Mouse (Mus musculus) CH12.LX (cell line): ENCODE data around the gene Zbtb1. TPM values are rescaled to one million over a fixed set of nuclear protein-coding genes. Genes with fewer than 3 reads are reported as not detected.
A peak's percentile ranks its signal among the peaks of the same experiment; 100 is the strongest.

Experiments
- DNase-seq: peaks from one replicate; pipeline ENCODE4 v3.0.0-alpha.2; 2013; ENCODE audit errors: extremely low read depth
- H3K27ac ChIP-seq: 2 replicates; pipeline ENCODE4 v1.5.1; 2012; ENCODE audit warnings: low read depth, mild to moderate bottlenecking, control low read depth, moderate library complexity; ENCODE audit not compliant: insufficient read depth
- H3K27me3 ChIP-seq: replicated peaks from 2 replicates; pipeline ENCODE3; 2012; ENCODE audit warnings: inconsistent platforms
- H3K36me3 ChIP-seq, 2 experiments: replicated peaks in 1 of 2; 2 replicates each; pipeline versions ENCODE3 to v1.6.1; 2012; ENCODE audit warnings: inconsistent platforms in 1 of 2, low read length in 1 of 2, mild to moderate bottlenecking in 1 of 2, mixed read lengths in 1 of 2, moderate library complexity in 1 of 2; ENCODE audit not compliant: control insufficient read depth in 1 of 2, insufficient read depth in 1 of 2
- H3K4me1 ChIP-seq, 2 experiments: 2 replicates each; pipeline ENCODE4 v1.6.1; 2012; ENCODE audit warnings: inconsistent platforms in 1 of 2, moderate library complexity in 1 of 2; ENCODE audit not compliant: insufficient read depth in 2 of 2, control insufficient read depth in 1 of 2
- H3K4me2 ChIP-seq: 2 replicates; pipeline ENCODE4 v1.6.1; 2012; ENCODE audit warnings: low read depth, mild to moderate bottlenecking, control low read depth; ENCODE audit not compliant: poor library complexity, insufficient read depth, severe bottlenecking
- H3K4me3 ChIP-seq, 3 experiments: fragments of 150-350 bp in 1 of 3; sonication (generic) in 1 of 3; replicated peaks in 1 of 3; 2 replicates each; pipeline versions ENCODE3 to v1.5.1; 2011 to 2012; ENCODE audit warnings: low read depth in 2 of 3, low read length in 2 of 3, mild to moderate bottlenecking in 2 of 3, moderate library complexity in 2 of 3, control low read depth in 1 of 3, improper control_type of control experiment in 1 of 3, inconsistent platforms in 1 of 3, mixed read lengths in 1 of 3; ENCODE audit not compliant: poor library complexity in 1 of 3
- H3K79me2 ChIP-seq: replicated peaks from 2 replicates; pipeline ENCODE4 v1.6.1; 2012; ENCODE audit warnings: mild to moderate bottlenecking, moderate library complexity; ENCODE audit not compliant: control insufficient read depth, poor library complexity, insufficient read depth, severe bottlenecking; ENCODE audit errors: extremely low read depth
- H3K9ac ChIP-seq: 2 replicates; pipeline ENCODE4 v1.6.1; 2012; ENCODE audit warnings: low read depth, mild to moderate bottlenecking, control low read depth, moderate library complexity; ENCODE audit not compliant: insufficient read depth
- H3K9me3 ChIP-seq: replicated peaks from 2 replicates; pipeline ENCODE3; 2012; ENCODE audit warnings: low read length, inconsistent platforms, mixed read lengths
- BHLHE40 ChIP-seq: IDR thresholded peaks from 2 replicates; pipeline ENCODE4 v1.6.1; 2011; ENCODE audit warnings: mild to moderate bottlenecking, low read depth, low read length, improper control_type of control experiment
- CHD1 ChIP-seq: IDR thresholded peaks from 2 replicates; pipeline ENCODE4 v1.6.1; 2012; ENCODE audit warnings: low read depth, low read length, improper control_type of control experiment, inconsistent platforms
- CHD2 ChIP-seq: IDR thresholded peaks from 2 replicates; pipeline ENCODE4 v1.6.1; 2011; ENCODE audit warnings: low read length, improper control_type of control experiment
- CTCF ChIP-seq, 2 experiments: IDR thresholded peaks in 1 of 2; conservative IDR thresholded peaks in 1 of 2; 2 replicates each; pipeline ENCODE4 v1.5.1; 2011 to 2012; ENCODE audit warnings: low read depth in 2 of 2, low read length in 2 of 2, improper control_type of control experiment in 1 of 2, inconsistent platforms in 1 of 2, mild to moderate bottlenecking in 1 of 2, moderate library complexity in 1 of 2
- ELF1 ChIP-seq: IDR thresholded peaks from 2 replicates; pipeline ENCODE4 v1.6.1; 2014; ENCODE audit warnings: low read depth, mild to moderate bottlenecking, inconsistent platforms, low read length, improper control_type of control experiment
- GABPA ChIP-seq: IDR thresholded peaks from 2 replicates; pipeline ENCODE4 v1.6.1; 2012; ENCODE audit warnings: low read depth, low read length, improper control_type of control experiment, inconsistent platforms; ENCODE audit not compliant: insufficient replicate concordance
- IRF4 ChIP-seq: IDR thresholded peaks from 2 replicates; pipeline ENCODE4 v1.6.1; 2014; ENCODE audit warnings: low read depth, mild to moderate bottlenecking, inconsistent platforms, low read length, improper control_type of control experiment
- KAT2A ChIP-seq: IDR thresholded peaks from 2 replicates; pipeline ENCODE4 v1.6.1; 2012; ENCODE audit warnings: low read length, improper control_type of control experiment, inconsistent platforms; ENCODE audit not compliant: insufficient replicate concordance
- MAX ChIP-seq: IDR thresholded peaks from 2 replicates; pipeline ENCODE4 v1.6.1; 2011; ENCODE audit warnings: low read length, improper control_type of control experiment
- MAZ ChIP-seq: IDR thresholded peaks from 2 replicates; pipeline ENCODE4 v1.6.1; 2012; ENCODE audit warnings: low read depth, mild to moderate bottlenecking, inconsistent platforms, low read length, improper control_type of control experiment, moderate library complexity
- MXI1 ChIP-seq: IDR thresholded peaks from 2 replicates; pipeline ENCODE4 v1.6.1; 2011; ENCODE audit warnings: mild to moderate bottlenecking, low read depth, low read length, improper control_type of control experiment
- MYC ChIP-seq: IDR thresholded peaks from 2 replicates; pipeline ENCODE4 v1.6.1; 2011; ENCODE audit warnings: low read depth, mild to moderate bottlenecking, improper control_type of control experiment, low read length
- NELFE ChIP-seq: IDR thresholded peaks from 2 replicates; pipeline ENCODE4 v1.6.1; 2011; ENCODE audit warnings: low read depth, low read length, improper control_type of control experiment
- NRF1 ChIP-seq: IDR thresholded peaks from 2 replicates; pipeline ENCODE4 v1.6.1; 2014; ENCODE audit warnings: low read depth, mild to moderate bottlenecking, inconsistent platforms, low read length, improper control_type of control experiment, moderate library complexity
- POLR2A ChIP-seq: IDR thresholded peaks from 2 replicates; pipeline ENCODE4 v1.6.1; 2011; ENCODE audit warnings: low read depth, mild to moderate bottlenecking, improper control_type of control experiment, low read length
- POLR2AphosphoS2 ChIP-seq: IDR thresholded peaks from 2 replicates; pipeline ENCODE4 v1.6.1; 2011; ENCODE audit warnings: low read depth, low read length, improper control_type of control experiment
- RCOR1 ChIP-seq: conservative IDR thresholded peaks from 2 replicates; pipeline ENCODE4 v1.6.1; 2012; ENCODE audit warnings: low read depth, mild to moderate bottlenecking, inconsistent platforms, low read length, improper control_type of control experiment
- SIN3A ChIP-seq: IDR thresholded peaks from 2 replicates; pipeline ENCODE4 v1.6.1; 2012; ENCODE audit warnings: low read length, improper control_type of control experiment, inconsistent platforms
- SMC3 ChIP-seq: IDR thresholded peaks from 2 replicates; pipeline ENCODE4 v1.6.1; 2011; ENCODE audit warnings: low read depth, low read length, improper control_type of control experiment
- TBP ChIP-seq: conservative IDR thresholded peaks from 2 replicates; pipeline ENCODE4 v1.6.1; 2011; ENCODE audit warnings: low read depth, low read length, improper control_type of control experiment
- TCF12 ChIP-seq: IDR thresholded peaks from 2 replicates; pipeline ENCODE4 v1.6.1; 2014; ENCODE audit warnings: low read depth, mild to moderate bottlenecking, inconsistent platforms, low read length, improper control_type of control experiment
- UBTF ChIP-seq: IDR thresholded peaks from 2 replicates; pipeline ENCODE4 v1.6.1; 2012; ENCODE audit warnings: low read depth, mild to moderate bottlenecking, inconsistent platforms, low read length, improper control_type of control experiment, moderate library complexity
- USF1 ChIP-seq: IDR thresholded peaks from 2 replicates; pipeline ENCODE4 v1.6.1; 2014; ENCODE audit warnings: low read depth, mild to moderate bottlenecking, inconsistent platforms, low read length, improper control_type of control experiment
- USF2 ChIP-seq: conservative IDR thresholded peaks from 2 replicates; pipeline ENCODE4 v1.6.1; 2011; ENCODE audit warnings: low read depth, low read length, improper control_type of control experiment
- ZMIZ1 ChIP-seq: IDR thresholded peaks from 2 replicates; pipeline ENCODE4 v1.6.1; 2012; ENCODE audit warnings: low read depth, mild to moderate bottlenecking, inconsistent platforms, low read length, improper control_type of control experiment
- dilution Hi-C: fragments of 300-500 bp; cut with MboI; formaldehyde crosslinking; loops from 2 replicates; pipeline ENCODE4 v1.14.3; 2020; ENCODE audit warnings: low sequenced_read_pairs; ENCODE audit not compliant: extremely low pct_unique_long_range_greater_than_20kb, extremely low pct_ligation_motif_present
- in situ Hi-C: fragments of 300-500 bp; cut with MboI; formaldehyde crosslinking; loops from 3 replicates; pipeline ENCODE4 v1.14.3; 2019; ENCODE audit warnings: low sequenced_read_pairs, low pct_ligation_motif_present, low pct_unique_long_range_greater_than_20kb, mixed read lengths
- polyA plus RNA-seq: library from polyadenylated mRNA; unstranded; fragments of >175 nt; gene quantifications from 2 replicates; pipeline ENCODE4 v1.2.1, GENCODE M21; 2012; ENCODE audit warnings: low read depth; ENCODE audit not compliant: insufficient read length
- total RNA-seq, 2 experiments: library from RNA; depleted of rRNA; stranded (reverse); fragments of 300-350 nt in 1 of 2; fragments of >200 nt in 1 of 2; gene quantifications; 2 replicates each; pipeline ENCODE4 v1.2.3; 2012 to 2014

Gene Zbtb1
- total and polyA plus RNA-seq, 3 experiments = 6.4 to 22.0 (median 17.1) TPM

DNA sequence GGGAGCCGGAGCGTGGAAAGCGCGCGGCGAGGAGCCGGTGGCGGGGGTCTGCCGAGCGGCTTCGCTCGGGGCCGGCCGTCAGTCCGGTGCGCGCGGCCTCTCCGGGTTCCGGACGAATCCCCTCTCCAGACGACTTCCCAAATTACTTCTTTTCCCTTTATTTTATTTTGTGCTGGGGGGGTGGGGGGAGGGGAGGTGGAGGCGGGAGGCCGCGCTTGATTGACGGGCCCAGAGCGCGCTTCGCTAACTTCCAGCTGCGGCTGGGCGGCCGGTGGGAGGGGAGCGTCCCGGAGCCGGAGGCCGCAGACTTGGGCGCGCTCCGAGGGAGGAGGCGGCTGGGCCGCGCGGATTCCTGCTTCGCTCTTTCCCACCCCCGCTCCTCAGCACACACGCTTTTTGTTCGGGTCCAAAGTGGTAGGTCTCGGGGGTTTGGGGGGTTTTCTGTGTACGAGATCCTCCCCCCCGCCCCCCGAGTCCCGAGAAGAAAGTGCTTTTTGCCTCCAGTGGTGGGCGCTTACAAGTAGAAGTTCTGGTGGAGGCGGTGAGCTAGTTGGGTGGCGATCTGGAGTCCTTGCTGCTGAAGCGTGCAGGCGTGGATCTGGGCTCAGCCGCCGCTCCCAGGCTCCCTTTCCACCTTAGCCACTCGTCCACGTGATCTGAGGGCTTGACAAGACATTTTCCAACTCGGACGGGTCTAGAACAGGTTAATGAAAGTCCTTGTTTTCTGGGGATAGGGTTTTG lies 935 bp downstream of the Zbtb1 start:
- dilution Hi-C loops (no loop called here), in situ Hi-C loops (loop anchor here (5.0 kb wide), 2 partner anchors 36 to 96 kb away; no protein-coding TSS in a partner anchor)
- Histone ChIP-seq H3K36me3 (peaks cover 0 to 4% of the 10 kb centered on the region in 2 experiments), H3K79me2 (peaks cover 71% of the 10 kb centered on the region), H3K27me3 (no peaks in the 10 kb centered on the region), H3K9me3 (no peaks in the 10 kb centered on the region), H3K27ac (peak overlapping the region; percentile 98), H3K4me3 (peak overlapping the region; percentile 75 to 99 (median 77)), H3K9ac (peak overlapping the region; percentile 96), H3K4me2 (peak overlapping the region; percentile 84; the same call in 1 of the 2 replicates), H3K4me1 (peaks cover 0 to 45% of the 10 kb centered on the region in 2 experiments; a peak in 2 of 4 replicates)
- DNase-seq = peak; percentile 67
- TF ChIP-seq UBTF (no peak; the same call in 1 of the 2 replicates), POLR2A (peak; percentile 63), MAX (peak; percentile 71), USF2 (no peak), USF1 (peak; percentile 42), KAT2A (peak; percentile 40; the same call in 1 of the 2 replicates), CHD2 (peak; percentile 10; the same call in 1 of the 2 replicates), SIN3A (peak; percentile 59), SMC3 (no peak), POLR2AphosphoS2 (no peak), NRF1 (no peak), MAZ (peak; percentile 63; the same call in 1 of the 2 replicates), TBP (0 out of 2 replicates have a peak, but pooled peaks have one; percentile 23), MXI1 (peak; percentile 87), TCF12 (peak; percentile 54; the same call in 1 of the 2 replicates), GABPA (no peak), IRF4 (peak; percentile 25; the same call in 1 of the 2 replicates), CHD1 (peak; percentile 22), NELFE (peak; percentile 63), BHLHE40 (peak; percentile 56; the same call in 1 of the 2 replicates), CTCF (conservative IDR thresholded peaks at IDR 0.05 in 1 of 2, IDR thresholded peaks at IDR 0.05 in 1 of 2; ENCODE audit: low read depth in 2 of 2, low read length in 2 of 2) (0 out of 4 replicates have a peak, but pooled peaks of 1 of the 2 experiments have one; percentile 8), ZMIZ1 (0 out of 2 replicates have a peak, but pooled peaks have one; percentile 14), RCOR1 (no peak), ELF1 (no peak; the same call in 1 of the 2 replicates), MYC (peak; percentile 71; the same call in 1 of the 2 replicates)
- TF ChIP-seq, all 38 proteins: peak for 17
